Mouse (Mus musculus): ENCODE measurements at regions not wholly inside any gene's neighbourhood (a gene's known extent, or its start where the extent isn't known, plus 50 kb on each side); places are given as distances from the start of the nearest gene placed in this dataset.
"Not testable (repeated sequence)": the region's sequence is repeated elsewhere in the genome, so short reads cannot be mapped to it uniquely, and the experiment has no call there.

DNA sequence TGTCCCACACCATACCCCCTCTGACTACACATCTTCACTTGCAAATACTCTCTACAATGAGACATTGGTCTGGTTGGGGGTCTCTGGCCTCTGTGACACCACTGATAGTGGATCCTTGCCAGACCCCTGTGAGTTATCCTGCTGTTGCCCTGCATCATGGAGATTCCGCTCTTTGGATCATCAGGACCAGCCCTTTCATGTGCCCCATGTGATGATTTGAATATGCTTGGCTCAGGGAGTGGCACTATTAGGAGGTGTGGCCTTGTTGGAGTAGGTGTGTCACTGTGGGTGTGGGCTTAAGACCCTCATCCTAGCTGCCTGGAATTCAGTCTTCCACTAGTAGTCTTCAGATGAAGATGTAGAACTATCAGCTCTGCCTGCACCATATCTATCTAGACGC lies 141.7 kb downstream of the Rbm43 start:
- not testable (repeated sequence) for DNase-seq (ENCODE audit: low spot score in 2 of 2)

DNA sequence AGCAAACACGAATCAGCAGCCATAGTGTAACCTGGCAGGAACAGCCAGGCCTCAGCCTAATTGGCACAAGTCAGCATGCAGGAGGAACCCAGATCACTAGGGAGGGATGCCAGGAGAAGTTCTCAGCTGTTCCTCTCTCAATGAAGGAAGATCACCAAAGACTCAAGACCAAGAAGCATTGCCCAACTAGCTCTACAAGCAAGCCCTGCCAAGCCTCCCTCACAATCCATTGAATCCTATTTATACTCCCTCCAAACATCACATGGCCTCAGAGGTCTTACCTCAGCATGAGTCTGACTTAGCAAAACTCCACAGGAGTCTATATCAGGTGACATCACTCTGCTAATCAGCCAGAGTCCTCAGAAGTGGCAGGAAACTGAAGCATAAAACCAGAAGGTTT lies 135.1 kb downstream of the Rbm43 start:
- no peak for DNase-seq (ENCODE audit: low spot score in 2 of 2)

DNA sequence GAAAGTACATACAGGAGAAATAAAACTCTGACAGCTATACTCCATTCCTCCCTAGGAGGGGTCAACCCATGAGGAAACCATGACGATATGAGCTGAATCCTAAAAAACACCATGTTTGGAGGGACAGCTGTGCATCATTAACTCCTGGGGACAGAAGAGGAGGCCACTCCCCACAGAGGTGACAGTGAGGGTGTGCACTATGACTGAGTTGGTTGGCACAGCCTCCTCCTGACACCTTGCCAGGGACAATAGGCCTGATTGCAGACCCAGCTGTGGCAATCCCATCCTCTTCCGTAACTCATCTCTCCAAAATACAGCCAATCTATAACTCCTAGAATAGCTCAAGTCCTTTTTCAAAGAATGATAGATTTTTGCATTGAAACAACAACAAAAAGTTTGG lies 112.0 kb downstream of the Rbm43 start:
- no peak for DNase-seq (ENCODE audit: low spot score in 2 of 2)

DNA sequence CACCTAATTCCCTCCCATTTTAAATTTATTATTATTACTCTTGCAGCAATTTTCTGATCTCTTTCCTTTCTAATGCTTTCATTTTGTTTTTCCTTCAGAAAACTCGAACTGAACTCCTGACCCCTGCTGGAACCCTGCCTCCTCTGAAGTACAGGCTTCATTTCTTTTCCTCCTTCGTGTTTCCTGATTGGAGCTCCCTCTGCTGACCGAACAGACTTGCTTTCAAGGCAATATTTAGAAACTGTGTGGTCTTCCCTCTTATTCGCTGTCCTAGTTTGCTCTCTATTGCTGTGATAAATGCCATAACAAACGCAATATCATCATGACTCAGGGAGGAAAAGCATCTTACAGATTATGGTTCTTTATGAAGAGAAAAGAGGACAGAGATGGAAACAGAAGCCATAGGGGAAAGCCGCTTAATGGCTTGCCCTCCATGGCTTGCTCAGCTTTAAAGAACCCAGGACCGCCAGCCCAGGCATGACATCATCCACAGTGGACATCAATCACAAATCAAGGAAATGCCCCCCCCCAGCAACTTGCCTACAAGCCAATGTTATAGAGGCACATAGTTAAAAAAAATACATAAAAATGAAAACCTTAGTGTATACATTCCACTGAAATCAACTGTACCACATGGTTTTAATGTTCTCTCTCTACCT lies 104.5 kb downstream of the Rbm43 start:
- peak; percentile 36 to 52 for DNase-seq (ENCODE audit: low spot score in 2 of 2)

DNA sequence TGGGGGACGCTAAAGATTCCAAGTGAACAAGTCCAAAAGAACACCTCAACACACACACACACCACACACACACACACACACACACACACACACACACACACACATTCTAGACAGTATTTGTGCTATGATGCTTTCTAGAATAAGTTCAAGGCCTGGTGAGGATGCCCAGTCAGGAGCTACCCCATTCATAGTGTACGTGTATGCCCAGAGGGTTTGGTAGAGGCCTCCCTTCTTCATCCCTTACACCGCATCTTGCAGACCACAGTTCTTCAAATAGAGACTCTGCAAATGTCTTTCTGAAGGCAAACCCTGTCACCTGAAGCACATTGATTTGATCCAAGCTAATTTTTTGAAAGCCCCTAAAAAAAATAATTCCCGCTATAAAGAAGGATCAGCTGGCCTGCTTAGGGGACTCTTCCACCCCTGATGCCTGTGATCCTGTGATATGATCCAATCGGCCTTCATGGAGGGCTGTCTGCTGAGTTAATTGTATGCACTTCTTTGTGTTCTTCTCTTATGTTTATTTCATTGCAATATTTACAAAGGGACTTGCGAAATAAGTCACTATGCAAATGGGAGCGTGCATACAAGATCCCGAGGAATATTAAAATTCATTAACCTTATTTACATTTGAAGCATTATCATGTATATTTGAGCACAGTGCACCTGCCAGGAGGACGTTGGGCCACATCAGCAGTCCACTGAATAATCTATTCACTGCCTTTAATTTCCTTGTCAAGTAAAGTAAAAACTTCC lies 103.8 kb downstream of the Rbm43 start:
- no peak for DNase-seq (ENCODE audit: low spot score in 2 of 2)

DNA sequence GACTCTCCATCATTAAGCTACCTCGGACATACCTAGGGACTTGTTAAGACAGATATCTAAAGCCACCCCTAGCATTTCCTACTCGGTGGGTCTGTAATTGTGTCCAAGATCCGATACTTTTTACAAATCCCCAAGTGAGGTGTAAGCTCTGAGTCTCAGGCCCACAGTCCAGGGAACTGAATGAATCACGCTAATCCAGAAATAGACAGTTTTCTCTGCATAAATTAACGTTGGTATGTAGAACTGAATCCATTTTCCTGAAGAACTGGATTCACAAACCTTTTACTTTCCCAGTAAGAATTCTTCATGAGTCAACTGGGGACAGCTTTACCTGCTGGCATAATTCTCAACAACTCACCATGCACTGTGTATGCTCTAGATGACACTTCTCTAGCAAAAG lies 97.1 kb downstream of the Rbm43 start:
- no peak for DNase-seq (ENCODE audit: low spot score in 2 of 2)

DNA sequence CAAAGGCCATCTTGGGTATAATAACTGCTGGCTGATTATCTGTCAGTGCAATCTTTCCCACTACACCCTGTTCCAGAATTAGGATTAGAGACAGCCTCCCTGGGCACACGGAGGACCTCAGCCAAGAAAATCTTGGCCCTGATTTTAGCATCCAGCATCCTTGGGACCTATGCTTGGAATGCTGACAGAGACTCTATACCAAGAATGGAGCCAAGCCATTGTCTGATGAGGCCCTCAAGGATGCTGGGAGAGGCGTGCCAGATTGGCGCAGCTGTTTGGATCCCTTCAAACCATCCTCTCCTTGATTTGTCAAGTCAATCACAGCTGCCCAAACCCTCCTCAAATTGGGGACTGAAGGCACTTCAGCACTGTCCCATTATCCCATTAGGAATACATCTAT lies 94.2 kb downstream of the Rbm43 start:
- DNase-seq (ENCODE audit: low spot score in 2 of 2) = no peak

DNA sequence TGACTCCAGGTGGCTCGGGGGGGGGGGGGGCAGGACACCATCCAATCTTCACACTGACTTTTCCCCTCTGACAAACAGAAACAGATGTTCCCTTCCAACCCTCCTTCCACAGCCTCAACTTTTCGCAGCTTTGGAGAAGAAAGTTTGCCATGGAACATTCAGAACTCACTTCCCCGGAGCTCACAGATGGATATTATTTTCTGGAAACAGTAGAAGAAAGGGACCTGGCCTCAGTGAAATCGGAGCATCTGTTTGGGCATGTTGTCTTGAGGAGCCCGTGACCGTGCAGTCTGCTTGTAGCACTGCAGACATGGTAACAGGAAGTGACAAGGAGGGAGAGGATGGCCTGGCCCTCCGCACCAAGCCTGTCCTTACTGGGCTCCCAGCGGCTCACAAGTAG lies 90.1 kb downstream of the Rbm43 start:
- DNase-seq (ENCODE audit: low spot score in 2 of 2) = no peak

DNA sequence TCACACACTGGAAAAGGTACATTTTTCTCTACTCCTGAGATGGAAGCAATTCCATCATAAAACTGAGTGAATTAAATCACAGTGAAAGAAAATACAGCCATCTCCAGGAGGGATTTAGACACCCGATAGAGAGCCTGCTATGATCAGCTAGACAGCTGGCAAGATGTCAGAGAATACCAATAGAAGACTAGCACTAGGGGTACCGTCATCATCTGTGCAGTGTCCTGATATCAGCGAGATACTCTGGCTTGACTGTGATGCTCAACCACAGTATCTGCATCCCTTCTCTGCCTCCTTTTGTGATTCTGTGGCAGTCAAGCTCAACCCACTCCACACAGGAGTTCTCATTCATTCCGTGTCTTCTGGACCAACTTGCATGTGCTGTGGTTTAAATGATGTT lies 87.4 kb downstream of the Rbm43 start:
- no peak for DNase-seq (ENCODE audit: low spot score in 2 of 2)

DNA sequence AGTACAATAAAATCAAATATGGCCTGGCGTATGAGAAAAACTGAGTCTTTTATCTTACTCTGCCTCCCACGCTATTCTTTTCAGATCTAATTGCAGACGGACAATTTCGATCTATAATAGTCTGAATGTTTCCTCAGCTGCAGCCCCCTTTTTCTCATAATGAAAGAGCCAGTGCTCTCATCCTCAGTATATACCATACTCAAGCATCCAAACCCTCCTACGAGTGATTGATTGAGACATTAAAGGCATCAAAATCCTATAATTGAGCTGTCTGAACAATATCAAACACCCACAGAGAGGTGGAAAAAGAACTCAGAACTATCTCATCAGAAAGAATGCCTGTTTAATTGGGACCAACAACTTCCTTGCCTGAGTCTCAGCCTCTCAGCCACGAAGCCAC lies 87.0 kb downstream of the Rbm43 start:
- no peak for DNase-seq (ENCODE audit: low spot score in 2 of 2)

DNA sequence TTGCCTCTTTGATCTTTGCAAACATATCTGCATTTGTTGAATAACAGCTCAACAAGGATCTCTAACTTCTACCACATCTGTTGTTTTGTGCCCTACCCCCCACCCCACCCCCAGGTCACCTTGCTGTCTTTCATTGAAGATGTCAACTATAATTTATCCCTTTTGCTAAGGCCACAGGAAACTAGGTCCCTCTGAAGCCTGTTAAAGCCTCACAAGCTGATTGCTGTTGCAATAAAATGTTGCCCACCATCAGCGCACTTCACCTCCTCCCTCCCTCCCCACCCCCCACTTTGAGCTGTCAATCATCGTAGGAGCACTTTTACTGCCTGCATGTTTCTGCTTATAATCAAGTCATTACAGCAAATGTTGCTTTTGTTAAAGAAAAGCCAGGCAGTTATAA lies 86.5 kb downstream of the Rbm43 start:
- no peak for DNase-seq (ENCODE audit: low spot score in 2 of 2)

DNA sequence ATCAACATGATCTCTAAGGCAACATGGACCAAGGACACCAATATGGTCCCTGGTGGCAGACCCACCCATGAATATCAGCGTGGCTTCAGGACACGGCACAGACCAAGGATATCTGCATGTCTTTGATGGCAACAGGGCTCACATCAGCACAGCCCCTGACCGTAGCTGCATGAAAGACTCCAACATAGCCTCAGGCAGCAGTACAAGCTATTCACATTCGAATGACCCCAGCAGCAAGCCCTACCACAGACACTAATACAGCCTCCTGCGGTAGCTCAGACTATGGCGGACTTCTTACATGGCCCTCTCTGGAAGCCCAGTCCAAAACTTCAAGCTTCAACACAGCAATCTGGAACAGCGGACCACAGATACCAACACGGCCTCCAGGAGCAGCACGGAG lies 84.4 kb downstream of the Rbm43 start:
- DNase-seq (ENCODE audit: low spot score in 2 of 2) = no peak

DNA sequence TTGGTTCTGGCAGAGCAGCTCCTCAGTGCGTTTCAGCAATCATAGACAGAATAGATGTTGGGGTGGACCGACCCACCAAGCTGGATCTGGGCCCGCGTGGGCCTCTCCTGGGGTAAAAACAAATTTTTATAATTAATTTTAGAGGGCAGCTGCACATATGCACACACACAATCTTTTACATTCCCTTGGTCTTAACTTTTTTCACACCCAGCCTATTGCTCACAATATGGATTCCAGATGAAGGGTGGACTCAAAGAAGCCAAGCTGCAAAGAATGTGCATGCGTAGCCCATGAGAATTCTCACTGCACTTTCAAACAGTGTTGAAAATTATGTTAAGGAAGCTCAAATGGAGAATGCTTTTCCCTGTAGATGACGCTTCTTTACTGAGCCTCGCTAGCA lies 83.3 kb downstream of the Rbm43 start:
- no peak for DNase-seq (ENCODE audit: low spot score in 2 of 2)

DNA sequence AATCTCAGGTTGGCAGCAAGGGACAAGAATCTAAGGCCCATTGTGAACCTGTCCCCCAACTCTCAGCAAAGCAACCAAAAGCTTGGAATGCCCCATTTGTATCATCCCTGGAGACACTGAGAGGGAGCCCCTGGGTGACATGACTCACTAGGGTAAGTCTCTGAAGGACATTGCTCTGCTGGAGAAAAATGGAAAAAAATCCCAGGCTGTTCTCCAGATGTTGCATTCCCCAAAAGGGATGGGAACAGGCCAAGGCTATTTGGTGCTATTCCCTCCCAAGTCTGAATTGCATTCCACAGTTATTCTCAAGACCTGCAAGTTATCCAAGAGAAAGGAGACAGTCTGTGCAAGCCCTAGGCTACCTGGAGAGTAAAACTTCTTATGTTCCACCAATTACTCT lies 77.7 kb downstream of the Rbm43 start:
- no peak for DNase-seq (ENCODE audit: low spot score in 2 of 2)

DNA sequence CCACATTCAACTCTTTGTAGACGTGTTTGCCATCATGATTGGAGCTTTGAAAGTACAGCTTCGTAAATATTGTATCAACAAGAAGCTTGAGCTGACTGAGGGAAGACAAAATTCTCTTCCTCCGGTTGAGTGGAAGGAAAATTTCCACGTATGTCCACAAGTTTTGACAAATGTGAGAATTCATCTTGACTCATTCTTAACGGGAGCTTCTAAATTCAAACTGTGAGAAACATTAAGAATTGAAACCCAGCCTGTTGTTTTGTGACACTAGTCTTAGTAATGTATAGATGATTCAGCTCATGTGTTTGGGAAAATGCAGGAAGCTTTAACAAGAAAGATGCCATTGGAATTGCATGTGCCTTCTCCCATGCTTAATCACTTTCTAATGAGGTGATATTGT lies 68.9 kb downstream of the Rbm43 start:
- no peak for DNase-seq (ENCODE audit: low spot score in 2 of 2)

DNA sequence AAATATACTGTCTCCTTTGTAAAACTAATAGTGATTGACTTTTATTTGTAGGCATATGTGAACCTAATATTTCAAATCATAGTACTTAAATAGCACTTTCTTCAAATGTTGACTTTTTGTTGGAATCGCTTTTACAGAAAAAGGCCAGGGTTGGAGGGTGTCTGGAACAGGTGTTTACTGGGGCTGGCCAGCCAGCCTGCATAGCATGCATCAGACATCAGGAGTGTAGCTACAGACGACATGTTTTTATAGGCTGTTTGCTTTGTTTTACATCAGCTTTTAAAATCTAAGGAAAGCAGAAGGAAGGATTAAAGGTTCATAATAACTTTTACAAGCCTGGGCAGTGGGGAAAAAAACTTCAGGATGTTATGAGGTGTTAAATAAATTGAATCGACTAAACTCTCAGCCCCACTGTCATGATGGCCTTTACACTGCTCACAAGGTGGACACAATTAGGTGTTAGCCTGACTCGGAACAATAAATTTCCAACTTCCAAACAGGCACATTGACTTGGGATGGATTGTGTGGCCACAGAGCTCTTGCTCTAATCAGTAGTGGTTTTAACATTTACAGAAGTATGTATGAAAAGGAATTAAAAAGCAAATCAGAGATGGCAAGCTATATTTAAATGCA lies 66.0 kb downstream of the Rbm43 start:
- no peak for DNase-seq (ENCODE audit: low spot score in 2 of 2)

DNA sequence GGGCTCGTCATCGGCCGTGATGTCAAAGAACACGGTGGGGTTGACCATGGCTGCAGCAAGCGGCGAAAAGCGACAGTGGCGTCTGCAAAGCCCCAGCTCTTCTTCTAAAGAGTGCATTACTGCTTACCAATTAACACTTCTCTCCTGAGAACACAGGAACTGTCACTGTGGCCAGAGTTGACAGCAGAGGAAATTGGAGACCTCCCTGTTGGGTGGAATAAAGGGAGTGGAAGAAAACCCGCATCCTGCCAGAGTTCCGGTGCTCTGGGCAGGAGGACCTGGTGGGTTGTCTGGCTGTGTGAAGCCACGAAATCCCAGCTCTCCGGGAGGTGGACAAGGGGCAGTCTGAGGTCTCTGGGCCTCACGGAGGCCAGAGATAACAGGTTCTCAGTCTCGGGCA lies 63.4 kb downstream of the Rbm43 start:
- DNase-seq (ENCODE audit: low spot score in 2 of 2) = no peak
